ENCODE assay signal across 28 mouse cellular contexts in the genomic region with DNA sequence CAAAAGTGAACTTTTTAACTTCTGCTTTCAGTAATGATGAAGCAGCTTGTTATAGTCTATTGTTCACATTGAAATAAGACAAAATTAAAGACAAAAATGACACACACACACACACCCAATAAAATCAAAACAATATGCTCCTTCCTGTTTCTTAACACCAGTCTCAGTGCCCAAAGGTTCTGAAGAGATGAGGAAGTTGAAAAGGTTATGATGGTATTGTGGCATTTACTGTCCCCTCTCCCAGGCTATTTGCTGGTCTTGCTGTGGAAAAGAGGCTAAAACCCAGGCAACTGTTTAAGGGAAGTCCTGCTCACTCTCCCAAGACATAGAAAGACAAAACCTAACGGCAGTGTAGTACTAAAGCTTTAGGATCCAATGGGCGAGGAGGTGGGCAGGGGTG. TPM values are rescaled to one million over a fixed set of nuclear protein-coding genes. Genes with fewer than 3 reads are reported as not detected.
DNase-seq lines count a peak whose midpoint lies in the region; ATAC-seq and TF ChIP-seq lines count a peak whose summit lies in the region.
"Had no signal": no experiment of that assay in that cellular context is flagged by ENCODE, and none has a peak within 500 bp of the region (broad histone marks: within the 10 kb centered on the region; RNA-seq: fewer than 3 reads in every experiment).

No protein-coding gene starts in this region.

- no peak for TF ChIP-seq CTCF in kidney, adult 2 months (conservative IDR thresholded peaks at IDR 0.05; ENCODE audit: insufficient read depth, insufficient read length, low read depth, low read length)

- no peak overlapping the region for H3K4me3 ChIP-seq in kidney, adult 2 months (ENCODE audit: insufficient read depth, low read depth, low read length)
- H3K4me3 ChIP-seq in macrophage (ENCODE audit: inconsistent target), result no peak overlapping the region
- H3K4me3 ChIP-seq: embryonic facial prominence, embryonic 10.5 days; heart, adult 2 months; left cerebral cortex, adult 2 months; limb, embryonic 10.5 days; midbrain, embryonic 10.5 days had no signal

- H3K27ac ChIP-seq in kidney, adult 2 months (ENCODE audit: insufficient read depth, low read depth, low read length), result peak overlapping the region; percentile 60; the same call in 1 of the 2 replicates
- H3K27ac ChIP-seq in macrophage, result peak overlapping the region; percentile 40
- H3K27ac ChIP-seq: embryonic facial prominence, embryonic 10.5 days; heart, adult 2 months; hindbrain, embryonic 14.5 days; left cerebral cortex, adult 2 months; limb, embryonic 10.5 days; midbrain, embryonic 10.5 days; stomach, postnatal 0 days had no signal

- H3K4me1 ChIP-seq in kidney, adult 2 months (ENCODE audit: control insufficient read depth, insufficient read depth, low read length), result no peaks in the 10 kb centered on the region
- H3K4me1 ChIP-seq: embryonic facial prominence, embryonic 10.5 days; limb, embryonic 10.5 days; midbrain, embryonic 10.5 days had no signal

- peaks cover 2% of the 10 kb centered on the region for H3K36me3 ChIP-seq in kidney, adult 2 months (ENCODE audit: control insufficient read depth, insufficient read depth, low read length)
- H3K36me3 ChIP-seq in macrophage (ENCODE audit: inconsistent target), result 0 out of 2 replicates have a peak, but pooled peaks cover 4% of the 10 kb centered on the region
- H3K36me3 ChIP-seq: midbrain, embryonic 10.5 days had no signal

- peak; percentile 45 for ATAC-seq in CD4-positive, CD25-positive, alpha-beta regulatory T cell, adult 4 months
- ATAC-seq in neutrophil, adult 5-6 weeks (ENCODE audit: extremely low read depth, insufficient number of reproducible peaks, low FRiP score, poor library complexity, severe bottlenecking), result peak; percentile 90
- ATAC-seq: activated CD4-positive, CD25-positive, alpha-beta regulatory T cell, adult 4 months; forebrain, embryonic 16.5 days; inflammation-experienced regulatory T-cells, adult 6 months; midbrain, embryonic 16.5 days had no signal

- H3K27me3 ChIP-seq in kidney, adult 2 months (replicated peaks; ENCODE audit: control insufficient read depth, insufficient read depth, low read length), result no peaks in the 10 kb centered on the region

- H3K79me2 ChIP-seq in macrophage (ENCODE audit: inconsistent target), result no peaks in the 10 kb centered on the region

- TF ChIP-seq POLR2A in kidney, adult 2 months (IDR thresholded peaks at IDR 0.05; ENCODE audit: low read depth, low read length), result no peak

- intact Hi-C loops in left cerebral cortex, postnatal 14 days (cut with DNase I), result no loop called here
- intact Hi-C loops in gastrocnemius, postnatal 14 days (cut with DNase I; ENCODE audit: low total_unique reads), result no loop called here

- 82% methylated on average over 2 of the region's 2 CpGs for WGBS in kidney, adult 2 months
- WGBS in macrophage (ENCODE audit: missing documents), result 63% methylated on average over 2 of the region's 2 CpGs

- peak; percentile 7 for DNase-seq in kidney, adult 2 months
- no peak for DNase-seq in kidney, adult 18-20 months
- DNase-seq in left cerebral cortex, postnatal 14 days (ENCODE audit: low spot score in 2 of 2), result no peak
- DNase-seq in kidney, postnatal 25 days, result no peak
- DNase-seq in gastrocnemius, postnatal 14 days, result no peak
- DNase-seq: adrenal gland, adult 8-10 months; cerebellum, adult 8-10 months; gastrocnemius, postnatal 10 days; heart, adult 2 months; kidney, adult 8-10 months; kidney, postnatal 10 days; liver; lung, embryonic 14.5 days; lung, postnatal 36 days had no signal

RNA-seq across cellular contexts. Expression of a gene that starts 38.1 kb away (rescaled TPM):
- polyA plus RNA-seq in kidney, adult 2 months (2012; rRNA removed), result 17.5 and 20.5 TPM in 2 replicates
- polyA plus RNA-seq in CD4-positive, CD25-positive, alpha-beta regulatory T cell, adult 4 months (2017; shearing (Covaris generic)), result 100 to 1,000 TPM in 1 of 2 experiments, 10 to 100 TPM in 1; 76.0 to 120 TPM
- 10 to 100 TPM in 9 of 26 experiments, 1 to 10 TPM in 17; 2.3 to 18.3 (median 7.8) TPM for total RNA-seq in macrophage (2018; cell fraction: chromatin; rRNA removed)
- total RNA-seq in macrophage (2018; cell fraction: cytosol; rRNA removed), result 10 to 100 TPM; 37.7 to 72.1 (median 54.1) TPM
- 10 to 100 TPM in 13 of 26 experiments, 1 to 10 TPM in 13; 4.0 to 22.7 (median 10.3) TPM for total RNA-seq in macrophage (2018; cell fraction: nucleus; rRNA removed)
- polyA plus RNA-seq in macrophage (2018), result 28.8 to 103 TPM (median 37.3 TPM) in 3 replicates
- 10.1 and 21.5 TPM in 2 replicates for total RNA-seq in neutrophil, adult 5-6 weeks (2017)
- total RNA-seq in left cerebral cortex, postnatal 14 days (2021), result 10 to 100 TPM; 52.2 to 62.3 TPM
- total RNA-seq in gastrocnemius, postnatal 14 days (2021), result 100 to 1,000 TPM in 1 of 2 experiments, 10 to 100 TPM in 1; 98.7 to 108 TPM
- total RNA-seq: MEL had no signal
